Mouse (Mus musculus) ES-E14 (cell line): ENCODE measurements around the gene Msl1.

Experiments used
- CHD2 ChIP-seq: IDR thresholded peaks from 2 replicates; pipeline ENCODE4 v1.6.1; 2014; ENCODE audit warnings: mild to moderate bottlenecking, low read depth, low read length, inconsistent platforms
- HCFC1 ChIP-seq: IDR thresholded peaks from 2 replicates; pipeline ENCODE4 v1.6.1; 2012; ENCODE audit warnings: low read length, inconsistent platforms, borderline replicate concordance; ENCODE audit not compliant: insufficient read depth
- ZC3H11A ChIP-seq: IDR thresholded peaks from 2 replicates; pipeline ENCODE4 v1.6.1; 2012; ENCODE audit warnings: low read depth, mild to moderate bottlenecking, inconsistent platforms, low read length, borderline replicate concordance

- TF ChIP-seq ZC3H11A (no peak), HCFC1 (no peak), CHD2 (no peak)
These were observed 27.6 kb upstream of the Msl1 start for GRCm38 (mm10) chr11:98767713-98768112.
